Mouse (Mus musculus): ENCODE data around the gene Plcd1.
A peak's percentile ranks its signal among the peaks of the same experiment; 100 is the strongest.

The Plcd1 gene

GRCm38 (mm10) chr9:119090462-119090861 lies 2.8 kb downstream of the Plcd1 start:
- DNase-seq = no peak

- no peak for DNase-seq
Observed at GRCm38 (mm10) chr9:119089437-119089836, 3.9 kb downstream of the Plcd1 start.

- peak; percentile 95 for DNase-seq
Observed at GRCm38 (mm10) chr9:119088148-119088801, 5.0 kb downstream of the Plcd1 start.

- DNase-seq = no peak
Observed at GRCm38 (mm10) chr9:119087309-119087708, 6.0 kb downstream of the Plcd1 start.

GRCm38 (mm10) chr9:119086451-119086850 lies 6.9 kb downstream of the Plcd1 start:
- DNase-seq = no peak

GRCm38 (mm10) chr9:119083966-119084365 lies 9.3 kb downstream of the Plcd1 start:
- DNase-seq = no peak

GRCm38 (mm10) chr9:119082656-119083430 lies 10.5 kb downstream of the Plcd1 start:
- DNase-seq = no peak

- DNase-seq = no peak
Observed at GRCm38 (mm10) chr9:119082039-119082438, 11.3 kb downstream of the Plcd1 start.

GRCm38 (mm10) chr9:119080040-119080675 lies 13.1 kb downstream of the Plcd1 start:
- DNase-seq = no peak

- no peak for DNase-seq
Observed at GRCm38 (mm10) chr9:119075685-119076084, 17.6 kb downstream of the Plcd1 start.

- peak; percentile 81 for DNase-seq
Observed at GRCm38 (mm10) chr9:119073184-119073895, 20.0 kb downstream of the Plcd1 start.

- DNase-seq = peak; percentile 45
Observed at GRCm38 (mm10) chr9:119071786-119072185, 21.5 kb downstream of the Plcd1 start.

- no peak for DNase-seq
Observed at GRCm38 (mm10) chr9:119070173-119070825, 23.0 kb downstream of the Plcd1 start.

GRCm38 (mm10) chr9:119068266-119068665 lies 25.0 kb downstream of the Plcd1 start:
- DNase-seq = no peak

- DNase-seq = peak; percentile 90
Observed at GRCm38 (mm10) chr9:119067601-119068000, 25.7 kb downstream of the Plcd1 start.

GRCm38 (mm10) chr9:119064296-119064695 lies 29.0 kb downstream of the Plcd1 start:
- DNase-seq = no peak

GRCm38 (mm10) chr9:119063036-119063644 lies 30.2 kb downstream of the Plcd1 start:
- peak; percentile 74 for DNase-seq

GRCm38 (mm10) chr9:119060701-119061100 lies 32.6 kb downstream of the Plcd1 start:
- peak; percentile 28 for DNase-seq

GRCm38 (mm10) chr9:119058245-119058644 lies 35.1 kb downstream of the Plcd1 start:
- DNase-seq = peak; percentile 33

- DNase-seq = no peak
Observed at GRCm38 (mm10) chr9:119055336-119055735, 38.0 kb downstream of the Plcd1 start.

- DNase-seq = no peak
Observed at GRCm38 (mm10) chr9:119053964-119054576, 39.2 kb downstream of the Plcd1 start.
